Mouse (Mus musculus) MEL (cell line): ENCODE data around the gene Plekhm3.

Experiments
- CTCF ChIP-seq, 3 experiments: IDR thresholded peaks in 2 of 3; conservative IDR thresholded peaks in 1 of 3; 2 replicates each; pipeline ENCODE4 v1.5.1; 2011 to 2012; ENCODE audit warnings: low read length in 3 of 3, low read depth in 2 of 3, mild to moderate bottlenecking in 2 of 3, improper control_type of control experiment in 1 of 3, inconsistent platforms in 1 of 3, mixed read lengths in 1 of 3, moderate library complexity in 1 of 3; ENCODE audit not compliant: control insufficient read depth in 1 of 3, insufficient read depth in 1 of 3, poor library complexity in 1 of 3, severe bottlenecking in 1 of 3
- GATA1 ChIP-seq: IDR thresholded peaks from 2 replicates; pipeline ENCODE4 v1.6.1; 2011; ENCODE audit warnings: low read depth, low read length, improper control_type of control experiment
- POLR2A ChIP-seq, 2 experiments: IDR thresholded peaks; 2 replicates each; pipeline ENCODE4 v1.6.1; 2011 to 2012; ENCODE audit warnings: low read length in 2 of 2, mild to moderate bottlenecking in 2 of 2, control low read depth in 1 of 2, improper control_type of control experiment in 1 of 2, low read depth in 1 of 2, moderate library complexity in 1 of 2; ENCODE audit not compliant: control insufficient read depth in 1 of 2, insufficient read depth in 1 of 2, poor library complexity in 1 of 2

DNA sequence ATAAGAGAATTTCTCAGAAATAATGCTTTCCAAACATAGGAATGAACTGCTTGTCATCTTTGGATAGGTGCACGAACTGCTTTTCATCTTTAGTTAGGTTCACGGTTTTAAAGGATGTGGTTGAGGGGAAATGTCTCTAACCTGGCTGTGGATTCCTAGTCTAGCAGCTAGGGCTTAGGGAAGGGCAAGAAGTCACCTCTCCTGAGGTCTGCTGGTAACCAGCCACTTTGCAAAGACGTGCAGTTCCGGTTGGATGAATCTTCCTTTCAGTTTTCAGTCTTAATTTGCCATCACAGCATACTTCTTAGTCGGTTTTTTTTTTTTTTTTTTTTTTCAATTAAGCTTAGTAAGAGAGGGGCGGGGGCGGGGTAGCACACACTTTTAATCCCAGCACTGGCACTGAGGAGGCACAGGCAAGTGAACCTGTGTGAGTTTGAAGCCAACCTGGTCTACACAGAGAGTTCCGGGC is 431 bp upstream of the Plekhm3 start:
- TF ChIP-seq CTCF (IDR thresholded peaks at IDR 0.05 in 2 of 3, conservative IDR thresholded peaks at IDR 0.05 in 1 of 3; ENCODE audit: control insufficient read depth in 1 of 3, insufficient read depth in 1 of 3, low read depth in 2 of 3, low read length in 3 of 3, poor library complexity in 1 of 3, severe bottlenecking in 1 of 3) (no peak), GATA1 (no peak), POLR2A (IDR thresholded peaks at IDR 0.05; ENCODE audit: control insufficient read depth in 1 of 2, insufficient read depth in 1 of 2, low read depth in 1 of 2, low read length in 2 of 2, poor library complexity in 1 of 2) (no peak)
